Mouse (Mus musculus): ENCODE results near the gene Polr1d. TPM values are rescaled to one million over a fixed set of nuclear protein-coding genes. Genes with fewer than 3 reads are reported as not detected.

Polr1d gene
- total and polyA plus RNA-seq, 2 experiments from 2014 or later = 92.1 to 114 TPM

GRCm38 (mm10) chr5:147037601-147038000 lies 39.2 kb upstream of the Polr1d start:
- no peak for DNase-seq
- 86% methylated on average over 3 of the region's 3 CpGs for WGBS
- H3K27ac ChIP-seq (ENCODE audit: low read depth, low read length) = no peak overlapping the region

GRCm38 (mm10) chr5:147039394-147039793 lies 37.5 kb upstream of the Polr1d start:
- no peak overlapping the region for H3K4me3 ChIP-seq (ENCODE audit: low read depth, low read length)
- DNase-seq (no peak), ATAC-seq (no peak)
- no peak overlapping the region for H3K4me2 ChIP-seq (ENCODE audit: low read depth)
- H3K4me1 ChIP-seq (ENCODE audit: insufficient read depth) = no peaks in the 10 kb centered on the region
- H3K27ac ChIP-seq (ENCODE audit: low read depth, low read length) = no peak overlapping the region
- H3K27me3 ChIP-seq (ENCODE audit: insufficient read depth, low read length) = no peaks in the 10 kb centered on the region
- no peak overlapping the region for H3K9ac ChIP-seq
- TF ChIP-seq CTCF (IDR thresholded peaks at IDR 0.05; ENCODE audit: low read depth) = no peak
- H3K9me3 ChIP-seq (ENCODE audit: low read length) = no peaks in the 10 kb centered on the region
- H3K36me3 ChIP-seq (ENCODE audit: insufficient read depth) = no peaks in the 10 kb centered on the region
- WGBS = 66% methylated on average over 5 of the region's 5 CpGs

More at GRCm38 (mm10) chr5:147037601-147038000, 39.2 kb upstream of the Polr1d start:
- H3K27me3 ChIP-seq (ENCODE audit: insufficient read depth, low read length) = no peaks in the 10 kb centered on the region
- H3K36me3 ChIP-seq (ENCODE audit: insufficient read depth) = no peaks in the 10 kb centered on the region
- no peaks in the 10 kb centered on the region for H3K4me1 ChIP-seq (ENCODE audit: insufficient read depth)
- no peak overlapping the region for H3K9ac ChIP-seq
- no peak overlapping the region for H3K4me3 ChIP-seq (ENCODE audit: low read depth, low read length)
- no peaks in the 10 kb centered on the region for H3K9me3 ChIP-seq (ENCODE audit: low read length)
- no peak overlapping the region for H3K4me2 ChIP-seq (ENCODE audit: low read depth)
- no peak for ATAC-seq
- no peak for TF ChIP-seq CTCF (IDR thresholded peaks at IDR 0.05; ENCODE audit: low read depth)

GRCm38 (mm10) chr5:147041965-147042937 lies 34.6 kb upstream of the Polr1d start:
- Histone ChIP-seq H3K9ac (no peak overlapping the region), H3K27me3 (ENCODE audit: insufficient read depth, low read length) (no peaks in the 10 kb centered on the region), H3K9me3 (ENCODE audit: low read length) (no peaks in the 10 kb centered on the region), H3K4me1 (ENCODE audit: insufficient read depth) (peaks cover 6% of the 10 kb centered on the region), H3K4me2 (ENCODE audit: low read depth) (no peak overlapping the region), H3K27ac (ENCODE audit: low read depth, low read length) (no peak overlapping the region), H3K36me3 (ENCODE audit: insufficient read depth) (no peaks in the 10 kb centered on the region), H3K4me3 (ENCODE audit: low read depth, low read length) (no peak overlapping the region)
- 70% methylated on average over 40 of the region's 40 CpGs for WGBS
- peak; percentile 33 for DNase-seq
- ATAC-seq = no peak
- no peak for TF ChIP-seq CTCF (IDR thresholded peaks at IDR 0.05; ENCODE audit: low read depth)

GRCm38 (mm10) chr5:147043240-147043844 lies 33.5 kb upstream of the Polr1d start:
- no peak for ATAC-seq
- 70% methylated on average over 15 of the region's 15 CpGs for WGBS
- no peak for DNase-seq

GRCm38 (mm10) chr5:147045311-147045710 lies 31.5 kb upstream of the Polr1d start:
- no peak for ATAC-seq
- Histone ChIP-seq H3K36me3 (ENCODE audit: insufficient read depth) (no peaks in the 10 kb centered on the region), H3K9me3 (ENCODE audit: low read length) (no peaks in the 10 kb centered on the region), H3K27me3 (ENCODE audit: insufficient read depth, low read length) (no peaks in the 10 kb centered on the region), H3K4me2 (ENCODE audit: low read depth) (no peak overlapping the region), H3K4me3 (ENCODE audit: low read depth, low read length) (no peak overlapping the region), H3K4me1 (ENCODE audit: insufficient read depth) (peaks cover 6% of the 10 kb centered on the region), H3K9ac (no peak overlapping the region), H3K27ac (ENCODE audit: low read depth, low read length) (no peak overlapping the region)
- 52% methylated on average over 11 of the region's 11 CpGs for WGBS
- TF ChIP-seq CTCF (IDR thresholded peaks at IDR 0.05; ENCODE audit: low read depth) = no peak
- DNase-seq = no peak

More at GRCm38 (mm10) chr5:147043240-147043844, 33.5 kb upstream of the Polr1d start:
- H3K4me1 ChIP-seq (ENCODE audit: insufficient read depth) = peaks cover 6% of the 10 kb centered on the region
- H3K4me3 ChIP-seq (ENCODE audit: low read depth, low read length) = no peak overlapping the region
- H3K9me3 ChIP-seq (ENCODE audit: low read length) = no peaks in the 10 kb centered on the region
- no peak overlapping the region for H3K4me2 ChIP-seq (ENCODE audit: low read depth)
- no peak for TF ChIP-seq CTCF (IDR thresholded peaks at IDR 0.05; ENCODE audit: low read depth)
- no peak overlapping the region for H3K27ac ChIP-seq (ENCODE audit: low read depth, low read length)
- H3K27me3 ChIP-seq (ENCODE audit: insufficient read depth, low read length) = no peaks in the 10 kb centered on the region
- H3K36me3 ChIP-seq (ENCODE audit: insufficient read depth) = no peaks in the 10 kb centered on the region
- H3K9ac ChIP-seq = no peak overlapping the region

GRCm38 (mm10) chr5:147045929-147046328 lies 30.9 kb upstream of the Polr1d start:
- 56% methylated on average over 11 of the region's 11 CpGs for WGBS

More at GRCm38 (mm10) chr5:147045929-147046328, 30.9 kb upstream of the Polr1d start:
- H3K4me1 ChIP-seq (ENCODE audit: insufficient read depth) = peaks cover 6% of the 10 kb centered on the region
- no peak for DNase-seq
- no peak for ATAC-seq
- H3K27me3 ChIP-seq (ENCODE audit: insufficient read depth, low read length) = no peaks in the 10 kb centered on the region
- H3K9me3 ChIP-seq (ENCODE audit: low read length) = no peaks in the 10 kb centered on the region
- H3K4me3 ChIP-seq (ENCODE audit: low read depth, low read length) = no peak overlapping the region
- no peaks in the 10 kb centered on the region for H3K36me3 ChIP-seq (ENCODE audit: insufficient read depth)
- no peak overlapping the region for H3K27ac ChIP-seq (ENCODE audit: low read depth, low read length)
- H3K4me2 ChIP-seq (ENCODE audit: low read depth) = no peak overlapping the region
- H3K9ac ChIP-seq = no peak overlapping the region
- TF ChIP-seq CTCF (IDR thresholded peaks at IDR 0.05; ENCODE audit: low read depth) = no peak

Measured in forebrain, postnatal 0 days (tissue).